Mouse (Mus musculus) cortical plate, adult 2 months (tissue): ENCODE data around the gene Mast4.

Experiments used
- CTCF ChIP-seq: fragments of 200-500 bp; IDR thresholded peaks from 2 replicates; pipeline ENCODE4 v1.5.1; 2011; ENCODE audit warnings: mild to moderate bottlenecking, control low read depth, low read length; ENCODE audit not compliant: insufficient read depth; ENCODE audit errors: extremely low read depth
- POLR2A ChIP-seq: fragments of 200-500 bp; IDR thresholded peaks from 2 replicates; pipeline ENCODE4 v1.6.1; 2011; ENCODE audit warnings: mild to moderate bottlenecking, low read length, control low read depth; ENCODE audit not compliant: insufficient read depth; ENCODE audit errors: extremely low read depth

DNA sequence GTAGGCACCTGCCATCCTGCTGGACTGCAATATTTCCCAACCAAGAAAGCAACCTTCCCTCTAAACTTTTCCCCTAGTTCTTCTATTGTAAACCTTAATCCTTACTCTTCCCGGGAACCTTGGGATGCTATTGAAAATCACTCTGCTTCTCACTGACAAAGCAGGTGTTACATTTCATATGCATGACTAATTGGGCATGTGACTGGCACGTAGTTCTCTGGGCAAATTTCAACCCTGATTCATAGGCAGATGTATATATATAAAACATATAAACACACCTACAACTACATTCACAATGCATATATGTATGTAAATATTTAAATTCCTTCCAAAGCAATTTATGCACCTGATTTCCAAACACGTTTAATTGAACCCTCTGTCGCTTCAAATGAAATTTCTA, 90.2 kb downstream of the Mast4 start:
- TF ChIP-seq POLR2A (no peak), CTCF (no peak)
